Mouse (Mus musculus): ENCODE data around the gene Foxn3. TPM values are rescaled to one million over a fixed set of nuclear protein-coding genes. Genes with fewer than 3 reads are reported as not detected.
"Not testable (repeated sequence)": the region's sequence is repeated elsewhere in the genome, so short reads cannot be mapped to it uniquely, and the experiment has no call there.

Foxn3 gene
- total and polyA plus RNA-seq, 3 experiments, result 9.7 to 26.8 (median 11.0) TPM

- dilution Hi-C loops (cut with MboI; ENCODE audit: extremely low pct_ligation_motif_present, extremely low pct_unique_long_range_greater_than_20kb, low sequenced_read_pairs); H3K9ac ChIP-seq (ENCODE audit: insufficient read depth, low read depth); H3K4me3 ChIP-seq (replicated peaks in 1 of 3; ENCODE audit: low read depth in 2 of 3, low read length in 2 of 3, poor library complexity in 1 of 3); H3K27me3 ChIP-seq (replicated peaks); H3K27ac ChIP-seq (ENCODE audit: insufficient read depth, low read depth); H3K79me2 ChIP-seq (replicated peaks; ENCODE audit: control insufficient read depth, extremely low read depth, insufficient read depth, poor library complexity, severe bottlenecking); in situ Hi-C loops (cut with MboI; ENCODE audit: low pct_ligation_motif_present, low pct_unique_long_range_greater_than_20kb, low sequenced_read_pairs); H3K9me3 ChIP-seq (replicated peaks; ENCODE audit: low read length): not testable (repeated sequence)
- H3K4me2 ChIP-seq (ENCODE audit: insufficient read depth, low read depth, poor library complexity, severe bottlenecking), result peak overlapping the region; percentile 78
- TF ChIP-seq EP300 (IDR thresholded peaks at IDR 0.05; ENCODE audit: low read length) (peak; percentile 49), ETS1 (conservative IDR thresholded peaks at IDR 0.05; ENCODE audit: low read depth, low read length) (peak; percentile 25; the same call in 1 of the 2 replicates), BHLHE40 (IDR thresholded peaks at IDR 0.05; ENCODE audit: low read depth, low read length) (0 out of 2 replicates have a peak, but pooled peaks have one; percentile 18), RAD21 (IDR thresholded peaks at IDR 0.05; ENCODE audit: low read depth, low read length) (peak; percentile 49), IRF4 (IDR thresholded peaks at IDR 0.05; ENCODE audit: low read depth, low read length) (peak; percentile 17; the same call in 1 of the 2 replicates), SMC3 (IDR thresholded peaks at IDR 0.05; ENCODE audit: low read depth, low read length) (peak; percentile 44), CTCF (conservative IDR thresholded peaks at IDR 0.05 in 1 of 2, IDR thresholded peaks at IDR 0.05 in 1 of 2; ENCODE audit: low read depth in 2 of 2, low read length in 2 of 2) (peak in 1 of 2 experiments; percentile 52; a peak in 2 of 4 replicates)
- peaks cover 11 to 40% of the 10 kb centered on the region in 2 experiments for H3K4me1 ChIP-seq (ENCODE audit: control insufficient read depth in 1 of 2, insufficient read depth in 2 of 2)
- peak; percentile 82 for DNase-seq (ENCODE audit: extremely low read depth)
- H3K36me3 ChIP-seq (replicated peaks in 1 of 2; ENCODE audit: control insufficient read depth in 1 of 2, insufficient read depth in 1 of 2, low read length in 1 of 2), result peaks cover 7 to 36% of the 10 kb centered on the region in 2 experiments
Measured at GRCm38 (mm10) chr12:99194120-99194519, 369.3 kb downstream of the Foxn3 start.

GRCm38 (mm10) chr12:99187671-99188070 is 375.7 kb downstream of the Foxn3 start:
- Histone ChIP-seq H3K4me3 (replicated peaks in 1 of 3; ENCODE audit: low read depth in 2 of 3, low read length in 2 of 3, poor library complexity in 1 of 3) (no peak overlapping the region), H3K79me2 (replicated peaks; ENCODE audit: control insufficient read depth, extremely low read depth, insufficient read depth, poor library complexity, severe bottlenecking) (no peaks in the 10 kb centered on the region), H3K36me3 (replicated peaks in 1 of 2; ENCODE audit: control insufficient read depth in 1 of 2, insufficient read depth in 1 of 2, low read length in 1 of 2) (no peaks in the 10 kb centered on the region), H3K9me3 (replicated peaks; ENCODE audit: low read length) (no peaks in the 10 kb centered on the region), H3K4me2 (ENCODE audit: insufficient read depth, low read depth, poor library complexity, severe bottlenecking) (no peak overlapping the region), H3K27me3 (replicated peaks) (no peaks in the 10 kb centered on the region), H3K27ac (ENCODE audit: insufficient read depth, low read depth) (no peak overlapping the region), H3K9ac (ENCODE audit: insufficient read depth, low read depth) (no peak overlapping the region), H3K4me1 (ENCODE audit: control insufficient read depth in 1 of 2, insufficient read depth in 2 of 2) (peaks cover 0 to 4% of the 10 kb centered on the region in 2 experiments; a peak in 1 of 4 replicates)
- no peak for DNase-seq (ENCODE audit: extremely low read depth)
- dilution Hi-C loops (cut with MboI; ENCODE audit: extremely low pct_ligation_motif_present, extremely low pct_unique_long_range_greater_than_20kb, low sequenced_read_pairs) (no loop called here), in situ Hi-C loops (cut with MboI; ENCODE audit: low pct_ligation_motif_present, low pct_unique_long_range_greater_than_20kb, low sequenced_read_pairs) (loop anchor here (10.0 kb wide), 1 partner anchor 367 kb away; no protein-coding TSS in a partner anchor)
- TF ChIP-seq MAFK (IDR thresholded peaks at IDR 0.05; ENCODE audit: insufficient replicate concordance, low read length) (no peak), POLR2AphosphoS2 (IDR thresholded peaks at IDR 0.05; ENCODE audit: low read depth, low read length) (no peak), TBP (conservative IDR thresholded peaks at IDR 0.05; ENCODE audit: low read depth, low read length) (no peak), E2F4 (IDR thresholded peaks at IDR 0.05; ENCODE audit: insufficient replicate concordance, low read depth, low read length) (no peak), USF1 (IDR thresholded peaks at IDR 0.05; ENCODE audit: low read depth, low read length) (no peak)

- no peak overlapping the region for H3K4me3 ChIP-seq (replicated peaks in 1 of 3; ENCODE audit: low read depth in 2 of 3, low read length in 2 of 3, poor library complexity in 1 of 3)
- no peaks in the 10 kb centered on the region for H3K9me3 ChIP-seq (replicated peaks; ENCODE audit: low read length)
- no peak overlapping the region for H3K9ac ChIP-seq (ENCODE audit: insufficient read depth, low read depth)
- dilution Hi-C loops (cut with MboI; ENCODE audit: extremely low pct_ligation_motif_present, extremely low pct_unique_long_range_greater_than_20kb, low sequenced_read_pairs), result no loop called here
- H3K79me2 ChIP-seq (replicated peaks; ENCODE audit: control insufficient read depth, extremely low read depth, insufficient read depth, poor library complexity, severe bottlenecking), result no peaks in the 10 kb centered on the region
- H3K27ac ChIP-seq (ENCODE audit: insufficient read depth, low read depth), result no peak overlapping the region
- no peaks in the 10 kb centered on the region for H3K27me3 ChIP-seq (replicated peaks)
- H3K4me1 ChIP-seq (ENCODE audit: control insufficient read depth in 1 of 2, insufficient read depth in 2 of 2), result no peaks in the 10 kb centered on the region
- DNase-seq (ENCODE audit: extremely low read depth), result no peak
- no peak overlapping the region for H3K4me2 ChIP-seq (ENCODE audit: insufficient read depth, low read depth, poor library complexity, severe bottlenecking)
- H3K36me3 ChIP-seq (replicated peaks in 1 of 2; ENCODE audit: control insufficient read depth in 1 of 2, insufficient read depth in 1 of 2, low read length in 1 of 2), result no peaks in the 10 kb centered on the region
- in situ Hi-C loops (cut with MboI; ENCODE audit: low pct_ligation_motif_present, low pct_unique_long_range_greater_than_20kb, low sequenced_read_pairs), result loop anchor here (10.0 kb wide), 1 partner anchor 369 kb away; no protein-coding TSS in a partner anchor
- TF ChIP-seq USF1 (IDR thresholded peaks at IDR 0.05; ENCODE audit: low read depth, low read length), result no peak
- no peak for TF ChIP-seq CHD1 (IDR thresholded peaks at IDR 0.05; ENCODE audit: low read depth, low read length)
- TF ChIP-seq CTCF (conservative IDR thresholded peaks at IDR 0.05 in 1 of 2, IDR thresholded peaks at IDR 0.05 in 1 of 2; ENCODE audit: low read depth in 2 of 2, low read length in 2 of 2), result no peak
- TF ChIP-seq MEF2A (IDR thresholded peaks at IDR 0.05; ENCODE audit: borderline replicate concordance, low read depth, low read length), result no peak
Measured at GRCm38 (mm10) chr12:99186239-99186638, 377.1 kb downstream of the Foxn3 start.

All from CH12.LX (cell line).